Mouse (Mus musculus): ENCODE data around the gene Tspan14.

DNA sequence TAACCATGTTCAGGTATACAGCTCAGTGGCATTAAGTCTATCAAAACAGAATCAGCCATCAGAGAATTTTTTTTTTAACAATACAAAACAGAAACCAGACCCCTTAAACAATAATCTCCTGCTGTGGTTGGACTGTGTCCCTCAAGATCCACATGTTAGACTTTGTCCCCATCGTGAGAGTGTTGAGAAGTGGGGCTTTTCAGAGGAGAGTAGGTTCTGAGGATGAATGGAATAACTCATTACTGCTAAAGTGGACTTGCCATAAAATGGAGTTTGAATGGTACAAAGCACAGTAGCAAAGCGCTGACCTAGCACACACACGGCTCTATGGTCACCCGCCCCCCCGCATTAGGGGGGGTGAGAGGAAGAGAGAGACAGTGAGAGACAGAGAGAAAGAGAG is 37.7 kb downstream of the Tspan14 start:
- TF ChIP-seq CTCF (IDR thresholded peaks at IDR 0.05; ENCODE audit: low read depth, low read length) = no peak
- TF ChIP-seq EP300 (IDR thresholded peaks at IDR 0.05; ENCODE audit: insufficient read depth, low read depth, low read length) = no peak

Data from ES-Bruce4 (cell line).